Mouse (Mus musculus): ENCODE data around the gene Entr1.
A peak's percentile ranks its signal among the peaks of the same experiment; 100 is the strongest.

Gene Entr1

GRCm38 (mm10) chr2:26389154-26389690, at the start of gene Entr1, which contains the start of gene Pmpca:
Gene Entr1, minus strand, starts transcription at chr2:26389316.
Gene Pmpca, plus strand, starts transcription at chr2:26389339.
- peak; percentile 63 to 86 for DNase-seq (ENCODE audit: low spot score in 2 of 2)

GRCm38 (mm10) chr2:26438373-26438772, 49.3 kb upstream of the Entr1 start:
- no peak for DNase-seq (ENCODE audit: low spot score in 2 of 2)

- no peak for DNase-seq (ENCODE audit: low spot score in 2 of 2)
Measured at GRCm38 (mm10) chr2:26437221-26437620, 48.1 kb upstream of the Entr1 start.

DNA sequence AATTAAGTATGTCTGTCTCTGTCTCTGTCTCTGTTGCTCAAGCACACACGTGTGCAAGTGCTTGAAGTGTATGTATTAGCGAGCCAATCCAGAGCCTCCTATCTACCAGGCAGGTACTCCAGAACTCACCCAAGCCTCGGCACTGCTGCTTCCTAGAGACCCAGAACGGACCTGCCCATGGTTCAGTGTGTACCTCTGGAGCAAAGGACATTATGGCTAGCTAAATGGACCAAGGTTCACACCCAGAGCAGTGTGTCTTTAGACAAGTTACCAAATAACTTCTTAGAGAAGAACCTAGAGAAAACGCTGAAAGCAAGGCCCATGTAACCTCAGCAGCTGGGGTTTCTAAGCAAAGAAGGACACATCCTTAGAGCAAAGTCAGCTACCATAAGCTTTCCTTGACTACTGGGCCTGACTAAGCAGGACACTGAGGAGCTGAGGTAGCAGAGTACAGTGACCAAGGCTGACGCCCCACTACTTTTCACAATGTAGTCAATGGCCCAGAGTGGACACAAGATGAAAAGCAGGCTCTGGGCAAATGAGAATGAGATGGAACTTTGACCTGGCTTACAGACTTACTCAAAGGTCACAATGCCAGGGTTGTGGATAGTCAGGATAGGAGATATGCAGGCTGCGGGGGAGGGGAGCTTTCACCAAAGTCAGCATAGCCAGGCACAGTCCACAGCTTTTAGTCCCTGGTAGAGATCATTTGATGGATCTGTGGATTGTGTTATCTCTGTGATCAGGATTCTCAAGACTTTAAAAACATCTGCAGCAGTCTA, 45.9 kb upstream of the Entr1 start:
- no peak for DNase-seq (ENCODE audit: low spot score in 2 of 2)

DNA sequence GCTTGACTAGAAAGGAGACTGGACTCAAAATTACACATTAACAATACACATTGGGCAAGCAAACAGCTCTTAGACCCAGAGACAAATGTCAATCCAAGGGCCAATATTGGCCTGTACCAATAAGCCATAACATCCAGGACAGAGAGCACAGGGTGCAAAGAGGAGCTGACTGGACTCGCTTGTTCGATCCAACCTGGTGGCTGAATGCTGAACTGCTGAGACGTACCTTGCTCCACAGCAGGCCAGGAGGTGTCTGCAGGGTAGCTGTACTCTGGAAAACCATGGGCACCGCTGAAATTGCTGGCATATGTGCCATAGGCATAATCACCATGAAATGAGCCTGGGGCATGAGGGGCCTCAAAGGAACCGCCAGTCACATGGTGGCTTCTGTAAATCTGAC, 40.7 kb upstream of the Entr1 start:
- DNase-seq (ENCODE audit: low spot score in 2 of 2), result no peak

- no peak for DNase-seq (ENCODE audit: low spot score in 2 of 2)
Measured at GRCm38 (mm10) chr2:26424541-26424940, 35.4 kb upstream of the Entr1 start.

DNA sequence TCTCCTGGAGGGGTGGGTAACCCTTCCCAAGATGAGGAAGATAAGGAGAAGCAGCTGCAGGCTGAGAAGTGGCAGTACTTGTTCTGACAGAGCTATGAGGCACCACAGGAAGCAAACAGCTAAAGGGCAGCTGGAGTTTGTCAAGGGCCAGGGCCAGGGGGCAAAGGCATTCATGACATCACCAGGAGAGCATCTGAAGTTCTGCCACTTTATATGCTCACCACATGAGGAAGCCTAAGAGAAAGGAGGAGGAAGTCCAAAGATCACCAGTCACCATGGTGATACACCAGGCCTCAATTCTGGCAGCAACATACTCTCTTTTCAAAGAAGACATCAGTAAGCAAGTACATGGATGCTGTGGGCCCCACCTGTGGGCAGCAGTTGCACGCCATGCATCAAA, 34.0 kb upstream of the Entr1 start:
- DNase-seq (ENCODE audit: low spot score in 2 of 2), result no peak

DNA sequence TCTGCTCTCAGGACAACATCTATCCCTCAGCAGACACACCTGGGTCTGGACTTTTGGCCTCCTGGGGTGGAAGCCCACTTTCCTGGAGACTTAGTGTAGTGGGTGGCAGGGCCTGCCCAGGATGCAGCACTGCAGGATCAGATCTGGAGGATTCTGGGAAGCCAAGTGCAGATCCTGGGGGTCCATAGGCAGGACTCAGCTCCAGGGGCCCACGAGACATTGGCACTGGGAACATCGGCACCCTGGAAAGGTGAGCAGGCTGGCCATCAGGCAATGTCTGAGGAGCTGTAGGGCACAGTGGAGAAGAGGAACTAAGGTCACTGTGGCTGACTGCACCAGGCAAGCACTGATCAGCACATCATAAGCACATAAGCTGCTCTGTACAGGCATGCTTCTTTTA, 32.9 kb upstream of the Entr1 start:
- DNase-seq (ENCODE audit: low spot score in 2 of 2), result no peak

- DNase-seq (ENCODE audit: low spot score in 2 of 2), result no peak
Measured at GRCm38 (mm10) chr2:26418120-26418519, 29.0 kb upstream of the Entr1 start.

- DNase-seq (ENCODE audit: low spot score in 2 of 2), result no peak
Measured at GRCm38 (mm10) chr2:26417066-26417465, 27.9 kb upstream of the Entr1 start.

DNA sequence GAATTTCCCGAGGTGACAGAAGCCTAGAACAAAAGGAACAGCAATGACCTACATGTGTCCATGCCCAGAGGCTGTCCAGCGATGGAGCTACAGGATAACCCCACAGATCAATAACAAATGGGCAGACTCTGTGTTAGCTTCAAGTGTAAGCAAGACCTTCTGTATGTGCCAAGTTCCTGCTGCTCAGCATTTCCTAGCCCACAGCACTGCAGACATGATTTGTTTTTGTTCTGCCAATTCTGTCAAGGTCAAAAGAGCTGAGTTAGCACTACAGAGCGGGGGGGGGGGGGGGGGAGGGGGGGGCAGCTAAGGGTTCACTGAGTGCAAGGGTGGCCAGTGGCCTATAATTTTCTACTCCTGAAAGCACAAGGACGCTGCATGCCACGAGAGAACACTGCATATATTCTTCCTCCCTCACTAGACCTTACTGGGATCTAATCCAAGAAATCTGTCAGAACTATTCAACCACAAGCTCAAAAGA, 21.9 kb upstream of the Entr1 start:
- DNase-seq (ENCODE audit: low spot score in 2 of 2), result no peak

DNA sequence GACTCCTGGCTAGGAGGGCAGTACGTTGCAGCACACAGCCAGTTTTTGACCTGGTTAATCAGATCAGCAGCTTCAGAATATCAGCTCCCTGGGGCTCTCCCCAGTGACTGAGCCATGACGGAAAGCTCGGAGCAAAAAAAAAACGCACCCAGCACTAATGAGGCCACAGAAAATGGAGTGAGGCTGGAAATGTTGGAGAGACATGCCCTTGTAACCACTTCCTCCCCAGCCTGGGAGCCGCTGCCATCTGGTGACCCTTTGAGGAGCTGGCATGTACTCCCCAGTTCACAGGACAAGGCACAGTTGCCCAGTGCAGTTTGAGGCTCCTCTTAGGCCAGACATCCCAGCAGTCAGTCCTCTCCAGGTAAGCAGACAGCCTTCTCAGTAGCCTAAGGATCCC, 21.0 kb upstream of the Entr1 start:
- DNase-seq (ENCODE audit: low spot score in 2 of 2), result no peak

- DNase-seq (ENCODE audit: low spot score in 2 of 2), result no peak
Measured at GRCm38 (mm10) chr2:26409362-26409761, 20.2 kb upstream of the Entr1 start.

DNA sequence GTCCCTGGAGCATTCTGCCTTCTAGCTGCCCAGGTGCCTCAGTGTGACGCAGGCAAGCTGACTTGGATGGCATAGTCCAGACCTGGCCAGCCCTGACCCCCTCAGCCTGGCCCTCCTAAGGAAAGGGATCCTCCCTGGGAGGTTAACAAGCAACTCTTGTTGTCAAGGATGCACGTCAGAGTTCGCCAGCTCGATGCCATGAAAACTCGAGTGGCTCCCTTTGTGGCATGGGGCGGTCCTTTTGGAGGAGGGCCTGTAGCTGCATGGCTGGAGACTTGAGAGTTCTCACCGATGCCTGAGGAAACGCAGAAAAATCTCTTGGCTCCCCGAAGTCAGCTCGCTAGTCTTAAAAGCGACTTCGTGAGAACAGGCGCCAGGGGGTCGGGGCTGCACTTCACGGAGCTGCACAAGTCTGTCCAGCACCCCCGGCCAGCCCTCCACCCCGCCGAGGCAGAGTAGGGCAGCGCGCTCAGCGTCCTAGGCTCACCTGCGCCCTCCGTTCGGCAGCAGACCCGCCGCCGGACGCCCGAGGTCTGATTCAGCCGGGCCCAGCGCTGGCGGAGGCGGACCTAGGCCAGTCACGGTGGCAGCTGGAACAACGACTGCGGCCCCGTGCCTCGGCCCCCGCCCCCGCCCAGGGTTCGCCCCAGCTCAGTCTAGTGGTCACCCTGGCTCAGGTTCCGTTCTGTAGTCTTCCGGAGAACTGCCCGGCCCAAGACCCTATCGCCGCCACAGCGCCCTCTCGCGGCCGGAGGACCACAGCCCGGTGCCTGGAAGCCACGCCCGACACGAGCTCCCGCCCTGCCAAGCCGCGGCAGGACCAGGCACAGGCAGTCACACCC, 19.6 kb upstream of the Entr1 start, which contains the start of gene Inpp5e:
TSS of gene Inpp5e (minus strand) at position 689 of the 842 bp plus-strand sequence.
- DNase-seq (ENCODE audit: low spot score in 2 of 2), result peak; percentile 87 to 93

- no peak for DNase-seq (ENCODE audit: low spot score in 2 of 2)
Measured at GRCm38 (mm10) chr2:26403306-26403705, 14.2 kb upstream of the Entr1 start.

GRCm38 (mm10) chr2:26402265-26402664, 13.1 kb upstream of the Entr1 start:
- no peak for DNase-seq (ENCODE audit: low spot score in 2 of 2)

- DNase-seq (ENCODE audit: low spot score in 2 of 2), result no peak
Measured at GRCm38 (mm10) chr2:26401023-26401422, 11.9 kb upstream of the Entr1 start.

DNA sequence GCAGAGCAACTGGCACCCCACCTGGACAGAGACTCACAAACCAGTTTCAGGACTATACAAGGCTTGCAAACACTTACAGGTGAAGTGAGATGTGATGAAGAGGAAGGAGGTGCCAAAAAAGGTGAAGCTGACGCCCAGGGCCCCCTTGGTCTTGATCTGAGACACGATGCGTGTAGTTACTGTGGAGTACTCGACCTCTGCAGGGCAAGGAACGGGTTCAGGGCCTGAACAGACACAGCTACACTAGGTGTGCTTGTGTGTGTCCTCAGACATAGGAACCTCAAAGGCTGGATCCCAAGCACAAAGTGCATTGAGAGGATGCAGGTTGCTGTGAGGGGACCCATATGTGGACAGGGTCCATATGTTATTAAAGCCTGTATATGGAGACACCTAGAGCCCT, 11.2 kb upstream of the Entr1 start:
- DNase-seq (ENCODE audit: low spot score in 2 of 2), result no peak

- DNase-seq (ENCODE audit: low spot score in 2 of 2), result no peak
Measured at GRCm38 (mm10) chr2:26399647-26400046, 10.5 kb upstream of the Entr1 start.

DNA sequence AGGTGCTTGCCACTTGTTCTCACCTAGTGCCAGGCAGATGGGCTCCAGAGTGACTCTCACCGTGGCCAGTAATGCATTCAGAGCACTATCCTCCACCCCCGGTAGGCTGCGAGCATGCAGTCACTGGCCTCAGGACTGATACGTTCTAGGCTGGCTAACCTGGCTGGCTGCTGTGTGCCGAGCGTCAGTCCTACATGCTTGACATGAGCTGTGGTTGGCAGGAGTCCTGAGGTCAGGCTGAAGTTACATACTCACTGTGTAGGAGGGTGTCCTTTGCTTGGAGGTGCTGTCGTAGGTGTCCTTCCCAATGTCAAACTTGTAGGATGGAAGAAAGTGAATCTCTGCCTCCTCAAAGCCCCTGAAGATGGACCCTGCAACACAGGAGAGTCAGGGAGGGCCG, 9.9 kb upstream of the Entr1 start:
- DNase-seq (ENCODE audit: low spot score in 2 of 2), result no peak

GRCm38 (mm10) chr2:26391617-26392016, 2.5 kb upstream of the Entr1 start:
- no peak for DNase-seq (ENCODE audit: low spot score in 2 of 2)

- DNase-seq (ENCODE audit: low spot score in 2 of 2), result no peak
Measured at GRCm38 (mm10) chr2:26390954-26391353, 1.8 kb upstream of the Entr1 start.

All from frontal cortex, postnatal 10 days (tissue).